Mouse (Mus musculus) regulatory T cell (primary cell): ENCODE measurements around the gene Il1b.

ENCODE experiments used
- in situ Hi-C: fragments of 300-600 bp; cut with MboI, MseI; formaldehyde crosslinking; loops from one replicate; pipeline ENCODE4 v1.15.1; 2025; ENCODE audit warnings: high pct_unique_total_duplicates

The Il1b gene

DNA sequence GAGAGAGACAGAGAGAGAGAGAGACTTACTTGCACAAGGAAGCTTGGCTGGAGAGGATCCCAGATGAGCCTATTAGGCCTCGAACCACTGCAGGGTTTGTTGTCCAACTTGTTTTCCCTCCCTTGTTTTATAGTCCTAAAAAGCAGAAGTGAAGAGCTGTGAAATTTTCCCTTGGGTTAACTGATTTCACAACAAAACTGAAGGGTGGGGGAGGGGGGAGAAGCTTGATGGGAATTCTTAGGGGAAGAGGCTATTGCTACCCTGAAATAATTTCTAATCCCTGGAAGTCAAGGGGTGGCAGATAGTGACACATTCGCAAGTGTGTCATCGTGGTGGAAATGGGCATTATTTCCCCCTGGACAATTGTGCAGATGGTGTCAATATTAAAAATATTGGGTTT lies at the start of gene Il1b:
TSS of gene Il1b (minus strand) at position 101 of the 400 bp plus-strand sequence.
- in situ Hi-C loops: no loop called here

DNA sequence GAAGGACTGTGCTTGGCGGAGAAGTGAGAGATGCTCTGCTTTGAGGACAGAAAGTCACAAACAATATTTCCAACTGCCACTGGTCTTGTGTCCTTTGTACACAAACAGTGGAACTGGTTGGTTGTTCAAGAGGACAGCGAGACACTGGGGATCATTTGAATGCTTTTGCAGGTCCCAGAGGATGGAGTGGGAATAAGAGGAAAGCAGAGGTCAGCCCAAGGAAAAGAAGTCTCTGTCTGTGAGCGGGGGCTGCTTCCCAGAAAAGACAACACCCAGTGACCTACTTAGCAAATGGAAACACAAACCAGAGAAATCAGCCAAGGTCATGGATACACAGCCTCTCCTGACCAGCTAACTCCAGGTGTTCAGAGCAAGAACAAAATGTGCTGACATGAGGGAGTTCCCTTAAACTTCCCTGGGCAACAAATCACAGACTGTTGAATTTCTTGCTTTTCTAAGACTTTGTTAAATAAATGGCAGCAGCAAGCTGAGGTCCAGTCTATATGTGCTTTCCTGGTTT lies 48.5 kb upstream of the Il1b start:
- in situ Hi-C loops: no loop called here

DNA sequence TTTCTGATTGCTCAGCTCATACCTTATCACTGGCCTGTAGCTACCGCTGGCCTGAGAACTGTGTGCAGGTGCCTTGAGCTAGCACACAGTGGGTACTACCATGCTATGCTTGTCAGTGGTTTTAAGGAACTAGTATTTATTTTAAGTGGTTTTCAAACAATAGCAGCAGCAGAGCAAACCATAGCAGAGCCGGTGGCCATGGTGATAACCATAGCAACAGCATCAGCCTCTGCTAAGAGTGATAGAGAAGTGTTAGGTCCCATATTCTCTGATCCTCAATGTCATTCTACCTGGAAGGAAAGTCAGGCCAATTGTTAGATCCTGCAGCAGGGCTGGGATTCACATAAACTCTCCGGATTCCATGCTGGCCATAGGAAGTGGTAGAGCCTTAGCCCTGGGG lies 43.7 kb upstream of the Il1b start:
- in situ Hi-C loops: no loop called here

DNA sequence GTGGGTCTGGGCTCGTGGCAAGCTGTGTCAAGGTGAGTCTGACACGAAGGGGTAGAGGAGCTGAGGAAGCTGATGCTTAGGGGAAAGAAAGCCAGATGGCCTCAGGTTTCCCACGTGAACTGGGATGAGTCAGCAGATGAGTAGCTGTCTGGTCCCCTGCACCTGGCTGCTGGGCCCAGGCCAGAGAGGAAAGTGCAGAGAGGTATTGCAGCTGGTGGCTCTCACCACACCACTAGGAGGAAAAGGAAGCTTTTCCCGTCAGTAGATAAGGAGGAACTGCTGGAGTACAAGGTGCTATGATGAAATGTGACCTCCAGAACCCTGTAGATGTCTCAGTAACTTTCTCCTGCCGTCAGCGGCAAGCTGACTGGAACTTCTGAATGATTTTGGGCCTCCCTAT lies 42.5 kb upstream of the Il1b start:
- in situ Hi-C loops: no loop called here

DNA sequence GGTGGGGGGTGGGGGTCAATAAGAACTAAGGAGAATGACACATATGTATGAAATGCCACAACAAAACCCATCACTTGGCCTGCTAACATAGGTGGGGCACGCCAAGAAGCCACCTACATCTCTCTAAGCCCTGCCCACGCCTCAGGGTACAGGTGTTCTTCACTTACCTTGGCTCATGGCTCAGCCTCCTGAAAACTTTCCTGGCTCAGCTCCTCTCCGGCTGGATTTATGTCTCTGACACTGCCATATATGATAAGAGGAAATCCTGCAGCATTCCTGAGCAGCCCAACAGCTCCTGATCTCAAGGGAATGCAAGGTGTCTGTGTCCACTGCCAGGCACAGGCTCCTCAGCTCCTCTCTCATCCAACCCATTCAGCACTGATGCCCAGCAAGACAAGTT lies 40.7 kb upstream of the Il1b start:
- in situ Hi-C loops: no loop called here

DNA sequence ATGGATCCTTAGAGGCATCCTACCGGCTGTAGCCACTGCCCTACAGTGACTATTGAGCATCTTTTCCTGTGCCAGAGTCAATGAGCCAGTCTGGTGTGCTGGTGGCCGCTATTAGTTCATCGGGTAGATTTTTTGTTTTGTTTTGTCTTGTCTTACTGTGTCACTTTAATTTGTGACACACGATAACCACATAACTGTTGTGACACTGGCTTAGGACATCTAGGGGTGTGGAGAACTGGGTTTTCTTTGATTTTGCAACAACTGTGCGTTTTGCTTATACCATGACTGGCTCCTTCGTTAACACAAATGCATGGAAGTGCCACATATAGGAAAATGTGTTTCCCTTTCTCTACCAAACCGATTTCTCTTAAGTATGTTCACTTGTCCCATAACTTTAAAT lies 39.4 kb upstream of the Il1b start:
- in situ Hi-C loops: no loop called here

DNA sequence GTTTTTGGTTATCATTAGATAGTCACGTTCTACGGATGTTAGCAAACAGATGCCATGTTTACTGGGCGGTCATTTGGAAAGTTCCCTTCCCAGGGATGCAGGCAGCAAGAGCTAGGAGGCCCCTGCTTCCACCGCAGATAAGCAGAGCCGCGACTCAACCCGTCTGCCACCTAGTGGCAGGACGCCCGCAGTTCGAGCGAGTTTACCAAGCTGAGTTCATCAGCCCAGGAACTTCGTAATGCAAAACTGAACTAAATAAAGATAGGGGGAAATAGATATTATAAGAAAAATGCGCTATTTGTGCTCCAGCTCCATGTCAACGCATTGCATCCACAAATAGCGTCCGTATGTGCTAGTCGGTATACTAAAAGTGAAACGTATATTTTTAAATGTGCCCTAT lies 37.5 kb upstream of the Il1b start:
- in situ Hi-C loops: no loop called here

DNA sequence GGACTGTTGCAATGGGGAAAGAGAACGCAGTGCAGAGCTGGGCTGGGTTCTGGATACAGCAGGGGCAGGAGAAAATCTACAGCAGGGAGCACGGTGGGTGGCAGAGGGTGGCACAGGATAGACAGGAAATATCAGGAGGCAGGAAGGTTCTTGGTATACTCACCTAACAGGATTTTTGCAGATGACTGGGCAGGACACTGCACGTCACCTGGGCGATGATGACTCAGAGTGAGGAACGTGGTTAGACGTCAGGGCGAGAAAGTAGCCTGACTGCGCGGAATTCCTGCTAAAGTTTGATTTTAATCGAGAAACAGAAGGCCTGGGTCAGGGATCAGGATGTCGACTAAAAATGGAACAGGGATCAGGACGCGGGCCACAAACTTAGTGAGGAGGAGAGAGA lies 36.7 kb upstream of the Il1b start:
- in situ Hi-C loops: no loop called here

DNA sequence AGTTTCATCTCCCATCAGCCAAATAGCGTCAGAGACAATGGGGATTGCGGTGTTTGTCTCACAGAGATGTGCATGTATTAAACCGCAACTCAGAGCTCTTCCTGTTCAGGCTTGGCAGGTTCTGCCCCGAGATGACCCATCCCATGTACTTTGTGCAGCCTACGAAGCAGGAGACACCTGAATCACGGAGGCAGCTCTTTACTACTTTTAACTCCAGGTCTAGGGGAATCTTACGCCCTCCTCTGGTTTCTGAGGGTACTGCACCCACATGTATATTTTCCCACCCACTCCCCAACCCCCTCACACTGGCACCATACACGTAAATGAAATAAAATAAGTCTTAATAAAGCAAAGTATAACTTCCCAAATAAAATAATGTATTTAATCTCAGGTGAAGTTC lies 35.6 kb upstream of the Il1b start:
- in situ Hi-C loops: no loop called here

DNA sequence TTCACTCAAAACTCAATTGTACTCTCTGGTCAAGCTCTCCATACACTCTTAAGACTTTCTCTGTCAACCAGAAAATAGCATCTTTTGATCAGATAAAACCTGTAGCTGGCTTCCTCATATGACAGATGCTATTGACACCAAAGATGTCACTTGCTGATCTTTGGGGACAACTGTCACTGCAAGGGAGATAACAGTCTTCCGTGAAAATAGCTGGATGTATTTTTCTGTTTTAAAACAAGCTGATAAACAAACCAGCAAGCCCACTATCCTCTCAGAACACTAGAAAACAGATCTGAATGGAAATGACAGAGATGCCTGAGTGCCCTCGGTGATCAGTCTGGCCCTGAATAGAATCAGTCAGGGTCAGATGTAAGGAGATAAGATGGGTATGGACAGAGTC lies 32.8 kb upstream of the Il1b start:
- in situ Hi-C loops: loop anchor here (5.0 kb wide), 1 partner anchor 91 kb away; no protein-coding TSS in a partner anchor

DNA sequence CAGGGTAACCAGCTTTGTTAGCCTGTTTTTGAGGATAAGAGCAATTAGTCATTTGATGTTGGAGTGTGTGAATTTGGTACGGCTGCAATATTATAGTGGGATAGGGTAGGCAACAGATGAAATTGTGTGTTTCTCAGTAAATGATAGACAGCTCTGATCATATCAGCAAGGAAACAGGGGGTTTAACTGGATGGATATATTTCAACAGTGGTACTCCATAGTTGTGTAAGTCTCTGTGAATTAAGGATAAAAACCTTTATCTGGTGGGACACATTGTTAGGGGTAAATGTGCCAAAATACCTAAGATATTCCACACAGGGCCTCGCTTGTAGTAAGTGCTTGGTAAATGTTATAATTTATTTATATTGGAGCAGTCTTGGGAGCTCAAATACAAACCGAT lies 31.4 kb upstream of the Il1b start:
- in situ Hi-C loops: loop anchor here (5.0 kb wide), 1 partner anchor 90 kb away; no protein-coding TSS in a partner anchor

DNA sequence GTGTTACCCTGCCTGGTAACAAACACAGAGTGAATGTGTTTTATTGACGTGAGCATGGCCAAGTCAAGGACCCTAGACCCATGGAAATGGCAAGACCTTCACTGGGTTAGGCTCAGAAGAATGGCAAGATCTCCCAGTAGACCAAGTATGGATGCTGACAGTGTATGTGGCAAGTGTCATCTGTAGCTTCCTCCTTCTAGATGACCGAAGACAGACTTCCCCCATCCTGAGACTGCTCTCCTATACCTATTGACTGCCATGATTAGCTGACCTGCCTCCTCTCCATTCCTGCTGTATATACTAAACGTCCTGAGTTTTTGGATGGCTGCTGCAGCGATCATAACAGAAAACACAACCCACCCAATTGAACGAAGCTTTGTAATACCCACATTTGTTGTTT lies 30.9 kb upstream of the Il1b start:
- in situ Hi-C loops: loop anchor here (5.0 kb wide), 1 partner anchor 90 kb away; no protein-coding TSS in a partner anchor

DNA sequence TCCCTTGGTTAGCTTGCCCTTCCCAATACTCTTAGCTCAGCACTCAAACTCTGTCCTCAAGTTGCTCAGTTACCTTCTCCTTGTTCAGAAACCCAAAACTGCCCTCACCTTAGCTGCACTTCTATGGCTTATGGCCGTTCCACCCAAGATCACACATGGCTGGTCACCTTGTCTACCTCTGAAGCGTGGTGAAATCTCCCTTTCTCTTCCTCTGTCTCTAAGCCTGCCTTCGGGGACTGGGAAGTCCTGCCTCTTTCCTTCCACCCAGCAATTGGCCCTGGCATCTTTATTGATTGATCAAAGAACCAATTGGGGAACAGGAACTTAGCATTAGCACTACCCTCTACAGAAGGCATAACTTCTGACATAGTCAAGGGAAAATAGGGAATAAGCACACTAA lies 27.2 kb upstream of the Il1b start:
- in situ Hi-C loops: no loop called here

DNA sequence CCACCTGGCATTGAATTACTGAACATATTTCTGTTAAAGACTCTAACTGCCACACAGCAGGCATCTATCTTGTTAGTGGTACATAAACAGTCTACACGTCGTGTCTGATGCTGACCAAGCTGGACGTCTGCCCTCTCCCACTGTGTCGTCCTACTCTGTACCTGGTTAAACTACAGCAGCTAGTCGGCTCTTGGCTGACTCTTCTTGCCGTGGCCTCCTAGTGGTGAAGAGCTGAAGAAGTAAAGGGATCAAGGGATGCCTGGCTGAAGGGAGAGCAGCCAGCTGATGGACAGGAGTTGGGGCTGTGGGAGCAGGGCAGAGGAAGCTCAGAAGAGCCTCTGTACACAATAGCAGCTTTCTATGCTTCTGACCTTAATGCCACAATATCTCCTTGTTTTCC lies 22.6 kb upstream of the Il1b start:
- in situ Hi-C loops: no loop called here

DNA sequence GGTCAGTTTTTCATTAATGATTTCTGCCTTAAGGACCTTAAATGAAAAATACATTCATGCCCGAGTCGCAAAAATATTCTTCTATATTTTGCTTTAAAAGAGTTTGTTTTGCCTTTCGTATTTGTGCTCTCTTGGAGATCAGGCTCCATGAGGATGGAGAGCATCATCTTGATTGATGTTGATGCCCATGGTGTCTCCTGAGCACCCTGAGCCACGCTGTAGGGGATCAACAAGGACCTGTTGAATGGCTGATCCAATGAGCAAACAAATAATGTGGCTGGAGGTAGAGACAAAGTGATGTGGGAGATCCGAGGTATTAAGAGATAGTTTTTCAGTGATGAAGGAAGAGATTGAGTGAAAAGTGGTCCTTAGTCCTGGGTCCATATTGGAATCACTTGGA lies 19.2 kb upstream of the Il1b start:
- in situ Hi-C loops: no loop called here

DNA sequence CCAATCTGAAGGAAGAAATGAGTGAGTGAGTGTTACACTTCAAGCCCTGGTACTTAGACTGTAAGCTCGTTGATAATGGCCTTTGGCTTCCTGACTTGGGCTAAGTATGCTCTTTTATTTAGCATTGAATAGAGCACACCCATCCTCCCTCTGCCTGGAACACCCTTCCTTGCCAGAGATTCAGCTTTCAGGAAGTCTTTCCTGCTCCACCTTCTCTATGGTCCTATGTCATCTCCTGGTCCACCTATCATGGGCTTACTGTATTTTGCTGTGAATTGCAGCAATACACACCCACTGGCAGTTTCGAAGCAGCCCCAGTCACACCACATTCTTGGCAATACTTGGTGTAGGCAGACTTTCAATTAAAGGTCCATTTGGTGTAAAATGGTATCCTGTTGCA lies 18.4 kb upstream of the Il1b start:
- in situ Hi-C loops: no loop called here

DNA sequence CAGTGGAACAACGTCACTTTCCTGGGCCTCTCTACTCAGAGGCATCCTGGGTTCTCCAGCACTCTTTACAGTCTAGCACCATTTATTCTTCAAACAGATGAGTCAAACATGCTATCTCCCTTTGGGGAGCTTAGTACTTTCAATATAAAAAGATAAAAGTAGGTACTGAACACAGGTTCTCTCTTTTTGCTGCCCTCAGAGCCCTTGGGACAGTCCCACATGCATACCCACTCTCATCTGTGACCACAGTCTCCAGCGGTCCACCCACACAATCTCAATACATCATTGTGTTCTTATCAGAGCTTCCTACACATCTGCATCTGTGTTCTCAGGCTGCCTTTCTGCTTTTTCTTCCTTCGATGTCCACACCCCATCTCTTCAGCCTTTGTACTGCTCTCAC lies 14.4 kb upstream of the Il1b start:
- in situ Hi-C loops: no loop called here

DNA sequence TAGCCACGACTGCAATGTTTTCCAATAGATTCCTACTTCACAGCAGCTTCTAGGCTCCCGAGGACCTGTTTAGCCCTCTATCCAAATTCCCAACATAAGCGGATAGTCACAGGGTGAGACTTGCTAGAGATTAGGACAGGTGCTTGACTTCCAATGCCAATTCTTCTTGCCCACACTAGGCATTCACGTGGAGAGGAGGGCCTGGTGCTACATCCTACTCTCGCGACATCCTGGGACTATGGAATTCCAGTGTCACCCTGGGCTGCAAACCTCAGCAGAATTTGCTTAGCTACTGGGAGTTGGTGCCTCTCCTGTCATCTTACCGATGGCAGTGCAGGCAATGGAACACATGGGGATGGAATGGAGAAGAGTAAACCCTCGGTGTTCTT lies 13.3 kb upstream of the Il1b start:
- in situ Hi-C loops: no loop called here

DNA sequence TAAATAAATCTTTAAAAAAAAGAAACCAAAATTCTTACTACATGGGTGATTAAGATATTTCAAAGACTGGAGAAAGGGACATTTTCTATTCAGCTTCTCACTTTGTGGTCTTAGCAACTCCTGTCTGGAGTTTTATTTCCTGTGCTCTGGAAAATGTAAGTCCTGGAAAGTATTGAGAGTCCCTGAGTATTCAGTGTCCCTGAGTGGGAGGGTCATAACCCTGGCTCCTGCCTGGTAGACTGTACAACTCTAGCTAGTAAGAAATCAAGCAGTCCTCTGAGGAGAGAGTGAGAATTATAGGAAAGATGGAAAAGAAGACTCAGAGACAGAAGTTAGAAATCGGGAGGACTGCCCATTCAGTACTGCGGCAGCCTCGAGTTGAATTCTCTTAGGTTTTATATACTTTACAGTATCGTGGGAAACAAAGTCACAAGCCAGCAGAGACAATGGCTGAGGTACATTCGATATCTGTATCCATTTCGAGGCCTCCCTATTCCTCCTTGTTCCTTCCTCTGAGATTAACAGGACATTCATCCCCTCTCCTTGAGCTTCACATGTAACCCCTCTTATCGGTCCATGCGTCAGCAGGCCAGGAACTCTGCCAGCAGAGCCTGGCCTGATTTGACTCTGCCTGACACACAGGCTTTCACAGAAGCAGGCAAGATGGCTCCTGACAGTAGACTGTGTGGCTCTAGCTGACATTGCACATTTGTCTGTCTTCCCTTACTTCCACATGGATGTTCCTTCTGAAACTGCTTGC lies 12.8 kb upstream of the Il1b start:
- in situ Hi-C loops: no loop called here

DNA sequence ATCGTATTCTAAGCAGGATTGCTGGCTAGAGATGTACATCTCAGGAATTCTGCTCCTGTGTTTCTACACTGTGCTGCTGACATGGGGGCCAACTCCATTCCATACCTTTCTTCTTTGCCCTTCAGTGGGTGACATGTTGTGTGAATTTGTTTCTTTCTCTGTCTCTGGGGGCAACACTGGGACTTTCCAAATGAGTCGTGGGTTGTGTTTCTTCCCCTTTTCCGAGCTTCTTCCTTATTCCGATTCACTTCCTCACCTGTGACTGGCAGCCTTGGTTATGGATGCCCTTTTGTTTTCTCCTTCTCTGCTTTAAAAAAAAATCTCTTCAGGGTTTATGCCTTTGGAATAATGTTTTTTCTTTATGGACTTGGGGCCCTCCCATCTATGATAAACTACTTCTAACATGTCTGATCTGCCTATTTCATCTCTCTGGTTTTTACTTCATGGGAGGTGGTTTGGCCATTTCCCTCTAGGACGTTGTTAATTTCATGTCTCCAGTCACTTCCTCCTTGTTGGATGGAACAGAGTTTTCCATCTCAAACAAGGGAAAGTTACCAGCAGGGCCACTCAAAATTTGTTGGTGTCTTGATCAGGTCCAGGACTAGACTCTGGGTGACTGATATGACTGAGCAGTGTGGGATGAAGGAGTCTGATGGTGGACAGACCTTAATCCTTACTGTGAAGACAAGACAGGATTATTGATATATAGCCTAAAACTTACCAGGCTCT lies 10.0 kb upstream of the Il1b start:
- in situ Hi-C loops: no loop called here

DNA sequence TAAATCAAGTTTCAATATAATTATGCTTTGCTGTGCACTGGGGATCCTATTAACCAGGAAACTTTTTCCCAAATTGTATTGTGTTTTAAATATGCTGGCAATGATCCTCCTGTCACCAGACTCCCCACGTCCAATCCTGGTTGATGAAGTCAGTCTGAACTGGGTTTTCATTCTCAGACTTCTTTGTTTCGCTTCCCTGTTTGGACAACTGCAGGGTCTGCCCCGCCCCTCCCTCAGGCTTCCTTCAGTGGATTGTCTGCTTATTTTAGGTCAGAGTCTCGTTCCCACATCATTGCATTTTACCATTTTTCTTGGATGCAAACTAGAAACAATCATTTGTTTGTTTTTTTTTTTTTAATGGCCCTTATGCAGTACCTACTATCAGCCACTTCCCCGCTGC lies 9.3 kb upstream of the Il1b start:
- in situ Hi-C loops: no loop called here

DNA sequence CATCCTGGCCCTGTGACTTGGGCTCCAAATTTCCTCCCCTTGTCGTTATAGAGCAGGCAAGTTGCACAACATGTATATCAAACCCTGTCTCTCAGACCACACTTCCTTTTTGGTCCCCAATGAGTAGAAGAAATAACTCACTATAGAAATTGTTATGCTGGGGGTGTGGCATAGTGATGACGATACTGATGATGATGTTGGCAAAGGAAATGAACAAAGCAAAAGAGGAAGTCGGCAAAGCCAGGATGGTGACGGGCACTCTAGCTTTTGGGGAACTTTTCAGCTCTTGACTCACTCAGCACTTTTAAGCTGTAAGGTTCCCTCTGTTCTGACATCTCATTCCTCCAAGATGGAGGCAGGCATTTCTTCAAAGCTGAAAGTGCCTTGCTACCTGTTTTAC lies 2.4 kb upstream of the Il1b start:
- in situ Hi-C loops: no loop called here

DNA sequence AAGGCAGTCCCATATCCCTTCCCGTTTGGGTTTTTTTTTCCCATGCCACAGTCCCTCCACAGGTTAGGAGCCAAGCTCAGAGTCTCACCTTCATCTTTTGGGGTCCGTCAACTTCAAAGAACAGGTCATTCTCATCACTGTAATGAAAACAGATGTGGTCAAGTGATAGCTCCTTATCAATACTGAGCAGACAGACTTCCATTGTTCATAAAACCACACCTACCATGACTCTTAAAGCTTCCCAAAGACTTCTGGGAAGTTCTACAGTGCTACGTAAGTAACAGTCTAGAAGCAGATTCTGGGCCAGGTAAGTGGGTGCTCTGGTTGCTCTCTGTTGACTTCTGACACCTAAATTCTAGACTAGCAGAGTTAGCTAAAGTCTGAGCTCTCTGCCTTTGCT lies 1.3 kb downstream of the Il1b start:
- in situ Hi-C loops: no loop called here
